Mouse (Mus musculus) urinary bladder, postnatal 4 days (tissue): ENCODE results near the gene Btbd9.
A peak's percentile ranks its signal among the peaks of the same experiment; 100 is the strongest.

Experiments used
- DNase-seq, 2 experiments: peaks; one replicate each; pipeline ENCODE4 v3.0.0; 2021 to 2022; ENCODE audit warnings: low spot score in 2 of 2

Gene Btbd9

GRCm38 (mm10) chr17:30392031-30392430, 184.3 kb downstream of the Btbd9 start:
- no peak for DNase-seq

GRCm38 (mm10) chr17:30391220-30391619, 185.1 kb downstream of the Btbd9 start:
- no peak for DNase-seq

- DNase-seq: no peak
Measured at GRCm38 (mm10) chr17:30389686-30390085, 186.6 kb downstream of the Btbd9 start.

GRCm38 (mm10) chr17:30388817-30389216, 187.5 kb downstream of the Btbd9 start:
- no peak for DNase-seq

- DNase-seq: peak in 1 of 2 experiments; percentile 34
Measured at GRCm38 (mm10) chr17:30388391-30388790, 187.9 kb downstream of the Btbd9 start.

- DNase-seq: peak in 1 of 2 experiments; percentile 55
Measured at GRCm38 (mm10) chr17:30386241-30386640, 190.0 kb downstream of the Btbd9 start.

- no peak for DNase-seq
Measured at GRCm38 (mm10) chr17:30383649-30384048, 192.6 kb downstream of the Btbd9 start.

GRCm38 (mm10) chr17:30378221-30379010, 197.9 kb downstream of the Btbd9 start:
- no peak for DNase-seq

- DNase-seq: no peak
Measured at GRCm38 (mm10) chr17:30377754-30378153, 198.5 kb downstream of the Btbd9 start.

- no peak for DNase-seq
Measured at GRCm38 (mm10) chr17:30375107-30375506, 201.2 kb downstream of the Btbd9 start.

- no peak for DNase-seq
Measured at GRCm38 (mm10) chr17:30368559-30368958, 207.7 kb downstream of the Btbd9 start.

- DNase-seq: no peak
Measured at GRCm38 (mm10) chr17:30364701-30365100, 211.6 kb downstream of the Btbd9 start.

GRCm38 (mm10) chr17:30363365-30363764, 212.9 kb downstream of the Btbd9 start:
- no peak for DNase-seq

GRCm38 (mm10) chr17:30360654-30361053, 215.6 kb downstream of the Btbd9 start:
- no peak for DNase-seq

- no peak for DNase-seq
Measured at GRCm38 (mm10) chr17:30359392-30359791, 216.9 kb downstream of the Btbd9 start.

GRCm38 (mm10) chr17:30355431-30355830, 220.9 kb downstream of the Btbd9 start:
- DNase-seq: no peak

GRCm38 (mm10) chr17:30354381-30354780, 221.9 kb downstream of the Btbd9 start:
- no peak for DNase-seq

- DNase-seq: no peak
Measured at GRCm38 (mm10) chr17:30348031-30348430, 228.3 kb downstream of the Btbd9 start.

GRCm38 (mm10) chr17:30347101-30347613, 229.1 kb downstream of the Btbd9 start:
- DNase-seq: no peak

- DNase-seq: no peak
Measured at GRCm38 (mm10) chr17:30345008-30345407, 231.3 kb downstream of the Btbd9 start.

- no peak for DNase-seq
Measured at GRCm38 (mm10) chr17:30343701-30344473, 232.4 kb downstream of the Btbd9 start.

- DNase-seq: no peak
Measured at GRCm38 (mm10) chr17:30341556-30341955, 234.7 kb downstream of the Btbd9 start.
